ENCODE assay signal across 31 mouse cellular contexts in the genomic region with DNA sequence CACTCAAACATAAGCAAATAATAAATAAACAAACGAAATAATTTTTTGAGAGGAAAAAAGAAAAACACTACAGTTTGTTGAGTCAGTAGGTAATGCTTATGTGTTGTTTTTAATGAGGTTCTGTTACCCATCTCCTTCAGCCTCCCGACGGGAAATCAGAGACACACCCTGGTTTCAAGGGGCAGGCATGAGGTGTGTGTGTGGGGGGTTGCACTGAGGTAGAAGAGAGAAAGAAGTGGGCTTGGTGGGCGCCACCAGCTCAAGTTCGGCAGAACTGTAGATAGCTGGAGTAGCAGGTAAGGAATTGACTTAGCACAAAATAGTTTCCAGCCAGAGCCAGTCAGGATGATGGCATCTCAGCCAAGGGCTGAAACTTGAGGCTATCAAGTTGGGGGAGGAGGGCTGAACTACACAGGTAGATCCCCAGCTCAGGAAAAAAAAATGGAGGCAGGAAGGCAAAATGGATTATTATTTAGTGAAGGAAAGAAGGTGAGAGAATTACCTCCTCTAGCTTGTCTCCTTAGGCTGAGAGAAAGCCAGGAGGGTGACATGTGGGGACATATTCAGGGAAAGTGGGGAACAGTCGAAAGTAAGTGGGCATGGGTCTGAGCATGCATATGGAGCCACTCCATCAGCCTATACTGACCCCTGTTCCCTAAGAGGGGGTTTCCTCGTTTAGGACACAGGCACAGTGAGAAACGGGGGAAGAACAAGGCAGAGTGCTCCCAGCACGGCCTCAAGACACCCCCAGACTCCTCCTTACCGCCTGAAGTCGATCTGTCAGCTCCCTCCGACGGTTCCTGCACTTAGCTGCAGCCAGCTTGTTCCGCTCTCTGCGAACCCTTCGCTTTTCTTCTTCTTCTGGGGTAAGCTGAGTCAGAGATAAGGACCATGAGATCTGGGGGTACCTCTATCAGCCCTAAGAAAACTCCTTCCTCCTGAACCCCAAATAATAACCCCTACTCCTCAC. TPM values are rescaled to one million over a fixed set of nuclear protein-coding genes. Genes with fewer than 3 reads are reported as not detected.
DNase-seq lines count a peak whose midpoint lies in the region; ATAC-seq and TF ChIP-seq lines count a peak whose summit lies in the region.
"Had no signal": no experiment of that assay in that cellular context is flagged by ENCODE, and none has a peak within 500 bp of the region (broad histone marks: within the 10 kb centered on the region; RNA-seq: fewer than 3 reads in every experiment).

No protein-coding gene starts in this region.

- DNase-seq in embryonic facial prominence, embryonic 10.5 days (ENCODE audit: low spot score) = no peak
- DNase-seq in CD4-positive helper T cell, adult 2 months (ENCODE audit: low read depth, low spot score) = peak; percentile 50
- DNase-seq in induced T-regulatory cell, adult 2 months (ENCODE audit: low read depth) = peak; percentile 67
- DNase-seq in embryo, embryonic 10 days (ENCODE audit: low spot score) = no peak
- DNase-seq in layer of hippocampus, adult 2 months (ENCODE audit: low spot score in 2 of 2) = no peak
- DNase-seq: adrenal gland, adult 2 months; adrenal gland, postnatal 14 days; cerebellum, adult 11 months; cerebellum, adult 2 months; cerebellum, postnatal 10 days; cerebellum, postnatal 36 days; forebrain, postnatal 0 days; gastrocnemius, adult 2 months; gastrocnemius, postnatal 14 days; heart, adult 18-20 months; kidney, adult 11 months had no signal

- TF ChIP-seq CTCF in layer of hippocampus, adult 2 months (conservative IDR thresholded peaks at IDR 0.05) = no peak

- peaks cover 63% of the 10 kb centered on the region for H3K27me3 ChIP-seq in embryonic facial prominence, embryonic 15.5 days
- peaks cover 76% of the 10 kb centered on the region for H3K27me3 ChIP-seq in embryonic facial prominence, embryonic 10.5 days (replicated peaks; ENCODE audit: low read depth, poor library complexity, severe bottlenecking)
- H3K27me3 ChIP-seq in megakaryocyte, embryonic 14.5 days (replicated peaks) = peaks cover 51% of the 10 kb centered on the region

- no peak for ATAC-seq in embryonic facial prominence, embryonic 15.5 days (ENCODE audit: insufficient number of reproducible peaks, low FRiP score, low TSS enrichment, low read depth)
- no peak for ATAC-seq in megakaryocyte, adult 5-6 weeks (ENCODE audit: poor library complexity, severe bottlenecking)
- ATAC-seq: forebrain, embryonic 14.5 days; forebrain, postnatal 0 days; intestine, embryonic 15.5 days had no signal

- H3K9ac ChIP-seq in embryonic facial prominence, embryonic 15.5 days = no peak overlapping the region
- H3K9ac ChIP-seq: embryonic facial prominence, embryonic 12.5 days; forebrain, postnatal 0 days had no signal

- no peak overlapping the region for H3K4me2 ChIP-seq in embryonic facial prominence, embryonic 15.5 days (replicated peaks)

- no peak overlapping the region for H3K27ac ChIP-seq in embryonic facial prominence, embryonic 15.5 days (replicated peaks)
- H3K27ac ChIP-seq in embryonic facial prominence, embryonic 10.5 days (replicated peaks) = no peak overlapping the region
- H3K27ac ChIP-seq in layer of hippocampus, adult 2 months = no peak overlapping the region
- H3K27ac ChIP-seq: embryonic facial prominence, embryonic 12.5 days; gastrocnemius, adult 2 months; hindbrain, embryonic 12.5 days; hindbrain, embryonic 15.5 days; intestine, embryonic 15.5 days had no signal

- peaks cover 50% of the 10 kb centered on the region for H3K4me1 ChIP-seq in embryonic facial prominence, embryonic 15.5 days
- H3K4me1 ChIP-seq in embryonic facial prominence, embryonic 10.5 days = peaks cover 61% of the 10 kb centered on the region
- peaks cover 78% of the 10 kb centered on the region for H3K4me1 ChIP-seq in megakaryocyte, embryonic 14.5 days

- no peaks in the 10 kb centered on the region for H3K36me3 ChIP-seq in embryonic facial prominence, embryonic 15.5 days
- H3K36me3 ChIP-seq in embryonic facial prominence, embryonic 10.5 days (replicated peaks) = no peaks in the 10 kb centered on the region
- no peaks in the 10 kb centered on the region for H3K36me3 ChIP-seq in megakaryocyte, embryonic 14.5 days (replicated peaks; ENCODE audit: low read length)
- H3K36me3 ChIP-seq: embryonic facial prominence, embryonic 12.5 days; G1E; heart, embryonic 12.5 days; hindbrain, embryonic 12.5 days; hindbrain, embryonic 15.5 days; intestine, embryonic 15.5 days had no signal

- 46% methylated on average over 16 of the region's 16 CpGs for WGBS in embryonic facial prominence, embryonic 15.5 days
- 48% methylated on average over 16 of the region's 16 CpGs for WGBS in embryonic facial prominence, embryonic 10.5 days

- H3K9me3 ChIP-seq in embryonic facial prominence, embryonic 15.5 days (replicated peaks) = no peaks in the 10 kb centered on the region
- no peaks in the 10 kb centered on the region for H3K9me3 ChIP-seq in embryonic facial prominence, embryonic 10.5 days
- no peaks in the 10 kb centered on the region for H3K9me3 ChIP-seq in megakaryocyte, embryonic 14.5 days
- H3K9me3 ChIP-seq: embryonic facial prominence, embryonic 12.5 days; G1E; heart, embryonic 12.5 days; hindbrain, embryonic 12.5 days; hindbrain, embryonic 15.5 days; intestine, embryonic 15.5 days had no signal

- 0 out of 2 replicates have a peak overlapping the region, but pooled peaks have one; percentile 32 for H3K4me3 ChIP-seq in embryonic facial prominence, embryonic 15.5 days (replicated peaks)
- H3K4me3 ChIP-seq in embryonic facial prominence, embryonic 10.5 days = no peak overlapping the region; the same call in 1 of the 2 replicates
- peak overlapping the region; percentile 15 for H3K4me3 ChIP-seq in megakaryocyte, embryonic 14.5 days (replicated peaks)
- no peak overlapping the region for H3K4me3 ChIP-seq in layer of hippocampus, adult 2 months
- H3K4me3 ChIP-seq: erythroblast, embryonic 14.5 days had no signal

RNA-seq across cellular contexts. Expression of gene Fosb, which starts 3.8 kb away (rescaled TPM):
- polyA plus RNA-seq in embryonic facial prominence, embryonic 15.5 days (2015; fragmentation: Nextera tagmentation; extraction: Ambion mirVana) = 0.21 and 0.69 TPM in 2 replicates
- 0.09 TPM in 1 of 2 replicates, not detected in the other for polyA plus RNA-seq in embryonic facial prominence, embryonic 10.5 days (2016; fragmentation: Nextera tagmentation; extraction: Ambion mirVana)
- polyA plus RNA-seq in megakaryocyte, embryonic 14.5 days (2012; ENCODE audit: insufficient read depth, low replicate concordance) = 12.9 and 33.1 TPM in 2 replicates
- total RNA-seq in megakaryocyte, adult 5-6 weeks (2015) = 24.0 and 25.4 TPM in 2 replicates
- total RNA-seq in megakaryocyte, adult 5-6 weeks (2017) = 26.9 and 30.4 TPM in 2 replicates
- total RNA-seq in layer of hippocampus, adult 2 months (2021) = 10 to 100 TPM; 12.8 to 14.1 TPM
- polyA plus RNA-seq: forebrain, embryonic 14.5 days; hindbrain, embryonic 12.5 days had no signal

RNA-seq across cellular contexts. Expression of gene Rtn2, which starts 23.7 kb away (rescaled TPM):
- polyA plus RNA-seq in embryonic facial prominence, embryonic 15.5 days (2015; fragmentation: Nextera tagmentation; extraction: Ambion mirVana) = 39.2 and 41.9 TPM in 2 replicates
- 16.6 and 18.8 TPM in 2 replicates for polyA plus RNA-seq in embryonic facial prominence, embryonic 10.5 days (2016; fragmentation: Nextera tagmentation; extraction: Ambion mirVana)
- 6.1 and 8.4 TPM in 2 replicates for polyA plus RNA-seq in megakaryocyte, embryonic 14.5 days (2012; ENCODE audit: insufficient read depth, low replicate concordance)
- total RNA-seq in megakaryocyte, adult 5-6 weeks (2015) = 0.48 TPM in 1 of 2 replicates, not detected in the other
- not detected in 2 replicates for total RNA-seq in megakaryocyte, adult 5-6 weeks (2017)
- 10 to 100 TPM; 90.3 to 92.7 TPM for total RNA-seq in layer of hippocampus, adult 2 months (2021)
- total RNA-seq: hematopoietic stem cell, adult 5-6 weeks had no signal

RNA-seq across cellular contexts. Expression of gene Ppm1n, which starts 26.2 kb away (rescaled TPM):
- 0.14 and 0.41 TPM in 2 replicates for polyA plus RNA-seq in embryonic facial prominence, embryonic 15.5 days (2015; fragmentation: Nextera tagmentation; extraction: Ambion mirVana)
- 0.25 TPM in 1 of 2 replicates, not detected in the other for polyA plus RNA-seq in embryonic facial prominence, embryonic 10.5 days (2016; fragmentation: Nextera tagmentation; extraction: Ambion mirVana)
- not detected in 2 replicates for polyA plus RNA-seq in megakaryocyte, embryonic 14.5 days (2012; ENCODE audit: insufficient read depth, low replicate concordance)
- not detected in 2 replicates for total RNA-seq in megakaryocyte, adult 5-6 weeks (2015)
- total RNA-seq in megakaryocyte, adult 5-6 weeks (2017) = not detected in 2 replicates
- not detected for total RNA-seq in layer of hippocampus, adult 2 months (2021)
- total RNA-seq: adrenal gland, adult 2 months; CH12.LX; G1E; gastrocnemius, postnatal 14 days; heart, adult 18-20 months; heart, postnatal 25 days; hematopoietic stem cell, adult 5-6 weeks had no signal
- polyA plus RNA-seq: embryonic facial prominence, embryonic 12.5 days; erythroblast, embryonic 14.5 days; G1E; gonadal fat pad, adult 2 months; heart, embryonic 12.5 days had no signal

RNA-seq across cellular contexts. Expression of gene Vasp, which starts 34.5 kb away (rescaled TPM):
- 85.2 TPM in 2 replicates for polyA plus RNA-seq in embryonic facial prominence, embryonic 15.5 days (2015; fragmentation: Nextera tagmentation; extraction: Ambion mirVana)
- polyA plus RNA-seq in embryonic facial prominence, embryonic 10.5 days (2016; fragmentation: Nextera tagmentation; extraction: Ambion mirVana) = 56.7 and 61.1 TPM in 2 replicates
- polyA plus RNA-seq in megakaryocyte, embryonic 14.5 days (2012; ENCODE audit: insufficient read depth, low replicate concordance) = 828 and 2,423 TPM in 2 replicates
- 122 and 129 TPM in 2 replicates for total RNA-seq in megakaryocyte, adult 5-6 weeks (2015)
- 180 and 227 TPM in 2 replicates for total RNA-seq in megakaryocyte, adult 5-6 weeks (2017)
- 10 to 100 TPM; 15.7 to 17.1 TPM for total RNA-seq in layer of hippocampus, adult 2 months (2021)

RNA-seq across cellular contexts. Expression of gene Ercc1, which starts 38.5 kb away (rescaled TPM):
- 83.0 and 85.5 TPM in 2 replicates for polyA plus RNA-seq in embryonic facial prominence, embryonic 15.5 days (2015; fragmentation: Nextera tagmentation; extraction: Ambion mirVana)
- polyA plus RNA-seq in embryonic facial prominence, embryonic 10.5 days (2016; fragmentation: Nextera tagmentation; extraction: Ambion mirVana) = 102 and 107 TPM in 2 replicates
- 36.5 and 52.2 TPM in 2 replicates for polyA plus RNA-seq in megakaryocyte, embryonic 14.5 days (2012; ENCODE audit: insufficient read depth, low replicate concordance)
- 18.9 and 26.4 TPM in 2 replicates for total RNA-seq in megakaryocyte, adult 5-6 weeks (2015)
- 17.5 and 21.4 TPM in 2 replicates for total RNA-seq in megakaryocyte, adult 5-6 weeks (2017)
- total RNA-seq in layer of hippocampus, adult 2 months (2021) = 10 to 100 TPM; 51.7 to 51.9 TPM

Comparison
In these comparisons a context has a peak if more than half of its experiments do, and no peak if none do; other contexts are left out.
1. H3K4me3 ChIP-seq: peak in embryonic facial prominence, embryonic 15.5 days (single experiment) and megakaryocyte, embryonic 14.5 days (single experiment); none in embryonic facial prominence, embryonic 10.5 days (single experiment) and layer of hippocampus, adult 2 months (single experiment).
2. DNase-seq: peak in CD4-positive helper T cell, adult 2 months (single experiment) and induced T-regulatory cell, adult 2 months (single experiment); none in embryonic facial prominence, embryonic 10.5 days (single experiment), embryo, embryonic 10 days (single experiment) and layer of hippocampus, adult 2 months (0 of 2).